16 mouse cellular contexts compared by ENCODE assay signal in genomic region chr1:64527626-64528025, GRCm38 (mm10). TPM values are rescaled to one million over a fixed set of nuclear protein-coding genes. Genes with fewer than 3 reads are reported as not detected.
DNase-seq lines count a peak whose midpoint lies in the region; ATAC-seq lines count a peak whose summit lies in the region.
"Had no signal": no experiment of that assay in that cellular context is flagged by ENCODE, and none has a peak within 500 bp of the region (broad histone marks: within the 10 kb centered on the region; RNA-seq: fewer than 3 reads in every experiment).

No protein-coding gene starts in this region.

- H3K27ac ChIP-seq in limb, embryonic 10.5 days, result no peak overlapping the region
- H3K27ac ChIP-seq: forebrain, embryonic 12.5 days; lung, embryonic 15.5 days; midbrain, embryonic 15.5 days had no signal

- no peak overlapping the region for H3K4me3 ChIP-seq in limb, embryonic 10.5 days
- H3K4me3 ChIP-seq: forebrain, embryonic 12.5 days; heart, embryonic 12.5 days; lung, embryonic 15.5 days; midbrain, embryonic 15.5 days had no signal

- H3K4me1 ChIP-seq in limb, embryonic 10.5 days, result peaks cover 11% of the 10 kb centered on the region

- ATAC-seq in activated CD4-positive, CD25-positive, alpha-beta regulatory T cell, adult 4 months, result peak; percentile 44
- ATAC-seq: hindbrain, embryonic 16.5 days; midbrain, embryonic 15.5 days had no signal

- no peaks in the 10 kb centered on the region for H3K27me3 ChIP-seq in limb, embryonic 10.5 days (ENCODE audit: low read depth, poor library complexity, severe bottlenecking)
- H3K27me3 ChIP-seq: forebrain, embryonic 12.5 days; heart, embryonic 12.5 days; lung, embryonic 15.5 days; midbrain, embryonic 15.5 days had no signal

- peaks cover 5% of the 10 kb centered on the region; the same call in 1 of the 2 replicates for H3K36me3 ChIP-seq in limb, embryonic 10.5 days
- H3K36me3 ChIP-seq: forebrain, embryonic 12.5 days; midbrain, embryonic 15.5 days had no signal

- no peaks in the 10 kb centered on the region for H3K9me3 ChIP-seq in limb, embryonic 10.5 days (replicated peaks)
- H3K9me3 ChIP-seq: forebrain, embryonic 12.5 days; lung, embryonic 15.5 days; midbrain, embryonic 15.5 days had no signal

- DNase-seq in A20 (ENCODE audit: low read depth, low spot score), result peak; percentile 50
- DNase-seq in CD4-positive helper T cell, adult 2 months (ENCODE audit: low read depth, low spot score), result peak; percentile 84
- peak; percentile 86 for DNase-seq in thymus, postnatal 0 days (ENCODE audit: low spot score)
- no peak for DNase-seq in limb, embryonic 10.5 days (ENCODE audit: low spot score)
- DNase-seq in left cerebral cortex, adult 8-10 months (ENCODE audit: low spot score in 2 of 2), result no peak
- no peak for DNase-seq in right cerebral cortex, adult 2 months (ENCODE audit: low spot score in 2 of 2)
- DNase-seq: adrenal gland, adult 2 months; cerebellum, postnatal 14 days; heart, postnatal 4 days; kidney, adult 18-20 months had no signal

RNA-seq across cellular contexts. Expression of gene Creb1, which starts 4.8 kb away (rescaled TPM):
- 10 to 100 TPM; 52.4 to 53.1 TPM for polyA plus RNA-seq in activated CD4-positive, CD25-positive, alpha-beta regulatory T cell, adult 4 months (2017; shearing (Covaris generic))
- polyA plus RNA-seq in thymus, postnatal 0 days (2015; fragmentation: Nextera tagmentation; extraction: Ambion mirVana), result 40.2 and 43.2 TPM in 2 replicates
- 41.8 and 48.6 TPM in 2 replicates for polyA plus RNA-seq in limb, embryonic 10.5 days (2016; fragmentation: Nextera tagmentation; extraction: Ambion mirVana)
- 10 to 100 TPM; 47.2 to 53.3 (median 49.0) TPM for total RNA-seq in left cerebral cortex, adult 8-10 months (2022)

Comparison
In these comparisons a context has a peak if more than half of its experiments do, and no peak if none do; other contexts are left out.
1. DNase-seq: peak in A20 (single experiment), CD4-positive helper T cell, adult 2 months (single experiment) and thymus, postnatal 0 days (single experiment); none in limb, embryonic 10.5 days (single experiment), left cerebral cortex, adult 8-10 months (0 of 2) and right cerebral cortex, adult 2 months (0 of 2).